Mouse (Mus musculus): ENCODE data around the gene Arnt.
"Not testable (repeated sequence)": the region's sequence is repeated elsewhere in the genome, so short reads cannot be mapped to it uniquely, and the experiment has no call there.

Gene Arnt

DNA sequence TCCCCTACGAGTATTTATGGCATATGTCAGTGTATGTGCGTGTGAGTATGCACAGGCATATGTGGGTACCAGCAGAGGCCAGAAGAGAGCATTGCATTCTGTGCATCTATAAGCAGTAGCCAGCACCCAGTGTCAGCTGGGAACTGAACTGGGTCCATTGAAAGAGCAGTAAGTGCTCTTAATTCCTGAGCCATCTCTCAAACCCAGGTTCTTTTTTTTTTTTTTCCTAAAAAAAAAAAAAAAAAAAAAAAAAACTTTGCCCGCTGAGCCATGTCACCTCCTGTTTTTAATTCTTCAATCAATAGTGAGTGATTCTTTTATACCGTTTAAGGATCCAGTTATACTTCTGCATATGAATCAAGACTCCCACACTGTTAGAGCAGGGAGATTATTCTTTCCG is 99.2 kb downstream of the Arnt start:
- no peak for DNase-seq

DNA sequence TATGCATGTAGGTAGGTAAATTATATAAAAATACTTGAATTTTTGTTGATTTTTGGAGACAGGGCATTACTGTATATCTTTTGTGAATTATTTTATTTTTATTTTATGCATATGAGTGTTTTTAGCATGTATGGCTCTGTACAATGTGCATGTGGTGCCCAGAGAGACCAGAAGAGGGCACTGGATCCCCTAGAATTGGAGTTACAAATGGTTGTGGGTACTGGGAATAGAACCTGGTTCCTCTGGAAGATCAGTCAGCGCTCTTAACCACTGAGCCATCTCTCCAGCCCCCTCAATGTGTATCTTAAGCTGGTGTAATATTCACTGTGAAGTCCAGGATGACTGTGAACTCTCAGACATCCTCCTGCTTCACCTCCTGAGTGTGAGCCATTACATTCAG is 100.7 kb downstream of the Arnt start:
- DNase-seq: no peak

GRCm38 (mm10) chr3:95538936-95539335 is 104.7 kb downstream of the Arnt start:
- peak in 1 of 2 experiments; percentile 16 for DNase-seq

DNA sequence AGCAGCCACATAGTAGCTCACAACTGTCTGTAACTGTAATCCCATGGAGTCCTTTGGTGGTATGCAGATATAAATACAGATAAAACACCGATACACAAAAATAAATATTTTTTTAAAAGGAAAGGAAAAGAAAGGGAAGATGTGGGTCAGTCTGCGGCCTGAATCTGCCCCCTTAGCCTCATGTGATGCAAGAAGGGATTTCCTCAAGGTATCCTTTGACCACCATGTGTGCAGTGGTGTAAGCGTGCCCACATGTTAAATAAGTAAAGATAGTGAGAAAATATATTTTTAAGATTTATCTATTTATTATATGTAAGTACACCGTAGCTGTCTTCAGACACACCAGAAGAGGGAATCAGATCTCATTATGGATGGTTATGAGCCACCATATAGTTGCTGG is 105.6 kb downstream of the Arnt start:
- DNase-seq: no peak

GRCm38 (mm10) chr3:95541186-95541585 is 107.0 kb downstream of the Arnt start:
- not testable (repeated sequence) for DNase-seq

- no peak for DNase-seq
Measured at GRCm38 (mm10) chr3:95542171-95542570, 108.0 kb downstream of the Arnt start.

GRCm38 (mm10) chr3:95542981-95543380 is 108.8 kb downstream of the Arnt start:
- DNase-seq: no peak
